Mouse (Mus musculus): ENCODE measurements around the gene Mgat5. TPM values are rescaled to one million over a fixed set of nuclear protein-coding genes. Genes with fewer than 3 reads are reported as not detected.

The Mgat5 gene
- polyA plus RNA-seq, 1 experiment from 2014 or later: 8.1 TPM

GRCm38 (mm10) chr1:127398186-127398585, 193.4 kb downstream of the Mgat5 start:
- 0 out of 2 replicates have a peak, but pooled peaks cover 7% of the 10 kb centered on the region for H3K36me3 ChIP-seq (ENCODE audit: insufficient read depth, low read length)
- no peak for ATAC-seq (ENCODE audit: low FRiP score, low TSS enrichment)
- no peaks in the 10 kb centered on the region for H3K27me3 ChIP-seq (ENCODE audit: insufficient read depth, low read length)
- no peak overlapping the region for H3K4me2 ChIP-seq (replicated peaks; ENCODE audit: low read depth, low read length)
- H3K4me3 ChIP-seq (ENCODE audit: low read length): no peak overlapping the region
- H3K9me3 ChIP-seq (ENCODE audit: low read length): no peaks in the 10 kb centered on the region
- 75% methylated on average over 5 of the region's 5 CpGs for WGBS
- no peak overlapping the region for H3K9ac ChIP-seq (replicated peaks; ENCODE audit: low read length)
- H3K4me1 ChIP-seq (ENCODE audit: insufficient read depth, low read length): peaks cover 44% of the 10 kb centered on the region
- peak overlapping the region; percentile 65 for H3K27ac ChIP-seq (ENCODE audit: low read length)

- WGBS: 43% methylated on average over 2 of the region's 2 CpGs
- Histone ChIP-seq H3K36me3 (ENCODE audit: insufficient read depth, low read length) (0 out of 2 replicates have a peak, but pooled peaks cover 2% of the 10 kb centered on the region), H3K27me3 (ENCODE audit: insufficient read depth, low read length) (no peaks in the 10 kb centered on the region), H3K4me2 (replicated peaks; ENCODE audit: low read depth, low read length) (peak overlapping the region; percentile 23; the same call in 1 of the 2 replicates), H3K9me3 (ENCODE audit: low read length) (no peaks in the 10 kb centered on the region), H3K4me1 (ENCODE audit: insufficient read depth, low read length) (peaks cover 44% of the 10 kb centered on the region), H3K4me3 (ENCODE audit: low read length) (no peak overlapping the region), H3K9ac (replicated peaks; ENCODE audit: low read length) (0 out of 2 replicates have a peak overlapping the region, but pooled peaks have one; percentile 44), H3K27ac (ENCODE audit: low read length) (peak overlapping the region; percentile 90)
- ATAC-seq (ENCODE audit: low FRiP score, low TSS enrichment): peak; percentile 21
Measured at GRCm38 (mm10) chr1:127400198-127400597, 195.4 kb downstream of the Mgat5 start.

- Histone ChIP-seq H3K9ac (replicated peaks; ENCODE audit: low read length) (0 out of 2 replicates have a peak overlapping the region, but pooled peaks have one; percentile 44), H3K27me3 (ENCODE audit: insufficient read depth, low read length) (no peaks in the 10 kb centered on the region), H3K4me1 (ENCODE audit: insufficient read depth, low read length) (peaks cover 44% of the 10 kb centered on the region), H3K9me3 (ENCODE audit: low read length) (no peaks in the 10 kb centered on the region), H3K4me3 (ENCODE audit: low read length) (no peak overlapping the region), H3K4me2 (replicated peaks; ENCODE audit: low read depth, low read length) (peak overlapping the region; percentile 23; the same call in 1 of the 2 replicates), H3K27ac (ENCODE audit: low read length) (peak overlapping the region; percentile 90), H3K36me3 (ENCODE audit: insufficient read depth, low read length) (0 out of 2 replicates have a peak, but pooled peaks cover 2% of the 10 kb centered on the region)
- WGBS: 12% methylated on average over 6 of the region's 6 CpGs
- ATAC-seq (ENCODE audit: low FRiP score, low TSS enrichment): peak; percentile 88
Measured at GRCm38 (mm10) chr1:127400666-127401065, 195.9 kb downstream of the Mgat5 start.

GRCm38 (mm10) chr1:127404655-127405054, 199.8 kb downstream of the Mgat5 start:
- Histone ChIP-seq H3K27me3 (ENCODE audit: insufficient read depth, low read length) (no peaks in the 10 kb centered on the region), H3K27ac (ENCODE audit: low read length) (no peak overlapping the region), H3K4me3 (ENCODE audit: low read length) (no peak overlapping the region), H3K9ac (replicated peaks; ENCODE audit: low read length) (no peak overlapping the region), H3K4me1 (ENCODE audit: insufficient read depth, low read length) (peaks cover 22% of the 10 kb centered on the region), H3K36me3 (ENCODE audit: insufficient read depth, low read length) (0 out of 2 replicates have a peak, but pooled peaks cover 2% of the 10 kb centered on the region), H3K4me2 (replicated peaks; ENCODE audit: low read depth, low read length) (no peak overlapping the region), H3K9me3 (ENCODE audit: low read length) (no peaks in the 10 kb centered on the region)
- 79% methylated on average over 3 of the region's 3 CpGs for WGBS
- no peak for ATAC-seq (ENCODE audit: low FRiP score, low TSS enrichment)

GRCm38 (mm10) chr1:127408957-127409423, 204.2 kb downstream of the Mgat5 start:
- peak; percentile 80 for ATAC-seq (ENCODE audit: low FRiP score, low TSS enrichment)
- Histone ChIP-seq H3K4me3 (ENCODE audit: low read length) (no peak overlapping the region), H3K36me3 (ENCODE audit: insufficient read depth, low read length) (peaks cover 7% of the 10 kb centered on the region), H3K27ac (ENCODE audit: low read length) (peak overlapping the region; percentile 48; the same call in 1 of the 2 replicates), H3K27me3 (ENCODE audit: insufficient read depth, low read length) (no peaks in the 10 kb centered on the region), H3K4me1 (ENCODE audit: insufficient read depth, low read length) (peaks cover 9% of the 10 kb centered on the region), H3K9ac (replicated peaks; ENCODE audit: low read length) (no peak overlapping the region), H3K4me2 (replicated peaks; ENCODE audit: low read depth, low read length) (no peak overlapping the region), H3K9me3 (ENCODE audit: low read length) (no peaks in the 10 kb centered on the region)
- 49% methylated on average over 2 of the region's 2 CpGs for WGBS

- Histone ChIP-seq H3K4me3 (ENCODE audit: low read length) (no peak overlapping the region), H3K4me2 (replicated peaks; ENCODE audit: low read depth, low read length) (no peak overlapping the region), H3K27me3 (ENCODE audit: insufficient read depth, low read length) (no peaks in the 10 kb centered on the region), H3K4me1 (ENCODE audit: insufficient read depth, low read length) (peaks cover 9% of the 10 kb centered on the region), H3K9me3 (ENCODE audit: low read length) (no peaks in the 10 kb centered on the region), H3K36me3 (ENCODE audit: insufficient read depth, low read length) (peaks cover 11% of the 10 kb centered on the region), H3K27ac (ENCODE audit: low read length) (0 out of 2 replicates have a peak overlapping the region, but pooled peaks have one; percentile 25), H3K9ac (replicated peaks; ENCODE audit: low read length) (no peak overlapping the region)
- WGBS: 41% methylated on average over 5 of the region's 5 CpGs
- ATAC-seq (ENCODE audit: low FRiP score, low TSS enrichment): peak; percentile 75
Measured at GRCm38 (mm10) chr1:127409512-127409911, 204.7 kb downstream of the Mgat5 start.

- H3K9ac ChIP-seq (replicated peaks; ENCODE audit: low read length): no peak overlapping the region
- H3K9me3 ChIP-seq (ENCODE audit: low read length): no peaks in the 10 kb centered on the region
- no peak overlapping the region for H3K4me3 ChIP-seq (ENCODE audit: low read length)
- H3K36me3 ChIP-seq (ENCODE audit: insufficient read depth, low read length): peaks cover 23% of the 10 kb centered on the region
- no peaks in the 10 kb centered on the region for H3K27me3 ChIP-seq (ENCODE audit: insufficient read depth, low read length)
- no peak overlapping the region for H3K4me2 ChIP-seq (replicated peaks; ENCODE audit: low read depth, low read length)
- no peak overlapping the region for H3K27ac ChIP-seq (ENCODE audit: low read length)
- no peak for ATAC-seq (ENCODE audit: low FRiP score, low TSS enrichment)
- H3K4me1 ChIP-seq (ENCODE audit: insufficient read depth, low read length): peaks cover 6% of the 10 kb centered on the region; the same call in 1 of the 2 replicates
- WGBS: 94% methylated on average over 7 of the region's 7 CpGs
Measured at GRCm38 (mm10) chr1:127414500-127414899, 209.7 kb downstream of the Mgat5 start.

- Histone ChIP-seq H3K36me3 (ENCODE audit: insufficient read depth, low read length) (peaks cover 23% of the 10 kb centered on the region), H3K27me3 (ENCODE audit: insufficient read depth, low read length) (no peaks in the 10 kb centered on the region), H3K27ac (ENCODE audit: low read length) (no peak overlapping the region), H3K9me3 (ENCODE audit: low read length) (no peaks in the 10 kb centered on the region), H3K4me2 (replicated peaks; ENCODE audit: low read depth, low read length) (no peak overlapping the region), H3K4me1 (ENCODE audit: insufficient read depth, low read length) (peaks cover 7% of the 10 kb centered on the region; the same call in 1 of the 2 replicates), H3K4me3 (ENCODE audit: low read length) (no peak overlapping the region), H3K9ac (replicated peaks; ENCODE audit: low read length) (no peak overlapping the region)
- WGBS: 85% methylated on average over 1 of the region's 1 CpGs
- no peak for ATAC-seq (ENCODE audit: low FRiP score, low TSS enrichment)
Measured at GRCm38 (mm10) chr1:127415896-127416295, 211.1 kb downstream of the Mgat5 start.

- Histone ChIP-seq H3K4me2 (replicated peaks; ENCODE audit: low read depth, low read length) (no peak overlapping the region), H3K9ac (replicated peaks; ENCODE audit: low read length) (no peak overlapping the region), H3K9me3 (ENCODE audit: low read length) (no peaks in the 10 kb centered on the region), H3K27ac (ENCODE audit: low read length) (no peak overlapping the region), H3K4me3 (ENCODE audit: low read length) (no peak overlapping the region), H3K4me1 (ENCODE audit: insufficient read depth, low read length) (peaks cover 7% of the 10 kb centered on the region; the same call in 1 of the 2 replicates), H3K27me3 (ENCODE audit: insufficient read depth, low read length) (no peaks in the 10 kb centered on the region), H3K36me3 (ENCODE audit: insufficient read depth, low read length) (peaks cover 23% of the 10 kb centered on the region)
- WGBS: 89% methylated on average over 1 of the region's 1 CpGs
- ATAC-seq (ENCODE audit: low FRiP score, low TSS enrichment): no peak
Measured at GRCm38 (mm10) chr1:127416971-127417370, 212.2 kb downstream of the Mgat5 start.

GRCm38 (mm10) chr1:127418916-127419575, 214.2 kb downstream of the Mgat5 start:
- 82% methylated on average over 4 of the region's 4 CpGs for WGBS
- H3K9me3 ChIP-seq (ENCODE audit: low read length): no peaks in the 10 kb centered on the region
- no peak overlapping the region for H3K9ac ChIP-seq (replicated peaks; ENCODE audit: low read length)
- peaks cover 16% of the 10 kb centered on the region for H3K36me3 ChIP-seq (ENCODE audit: insufficient read depth, low read length)
- no peak overlapping the region for H3K4me2 ChIP-seq (replicated peaks; ENCODE audit: low read depth, low read length)
- no peak for ATAC-seq (ENCODE audit: low FRiP score, low TSS enrichment)
- H3K4me3 ChIP-seq (ENCODE audit: low read length): no peak overlapping the region
- no peak overlapping the region for H3K27ac ChIP-seq (ENCODE audit: low read length)
- H3K4me1 ChIP-seq (ENCODE audit: insufficient read depth, low read length): peaks cover 7% of the 10 kb centered on the region; the same call in 1 of the 2 replicates
- no peaks in the 10 kb centered on the region for H3K27me3 ChIP-seq (ENCODE audit: insufficient read depth, low read length)
